Mouse (Mus musculus) erythroblast, embryonic 14.5 days (primary cell): ENCODE results near the gene Casp9. TPM values are rescaled to one million over a fixed set of nuclear protein-coding genes. Genes with fewer than 3 reads are reported as not detected.

Experiments used
- H3K27me3 ChIP-seq: 2 replicates; pipeline ENCODE4 v1.6.1; 2012; ENCODE audit warnings: inconsistent platforms; ENCODE audit not compliant: control insufficient read depth
- H3K36me3 ChIP-seq: 2 replicates; pipeline ENCODE4 v1.6.1; 2012; ENCODE audit warnings: mild to moderate bottlenecking, inconsistent platforms; ENCODE audit not compliant: control insufficient read depth
- H3K4me1 ChIP-seq: 2 replicates; pipeline ENCODE4 v1.6.1; 2012; ENCODE audit warnings: inconsistent platforms; ENCODE audit not compliant: control insufficient read depth
- H3K4me3 ChIP-seq: replicated peaks from 2 replicates; pipeline ENCODE3; 2012; ENCODE audit warnings: moderate library complexity, mild to moderate bottlenecking, inconsistent platforms
- H3K9me3 ChIP-seq: 2 replicates; pipeline ENCODE4 v1.6.1; 2012; ENCODE audit warnings: low read length, inconsistent platforms, mixed read lengths; ENCODE audit not compliant: control insufficient read depth
- GATA1 ChIP-seq: IDR thresholded peaks from 2 replicates; pipeline ENCODE4 v1.6.1; 2012; ENCODE audit warnings: low read length, inconsistent platforms, mixed read lengths
- TAL1 ChIP-seq: IDR thresholded peaks from 3 replicates; pipeline ENCODE4 v1.6.1; 2012; ENCODE audit warnings: low read length, inconsistent platforms, mixed read lengths
- polyA plus RNA-seq: library from polyadenylated mRNA; stranded (reverse); fragments of >175 nt; gene quantifications from 2 replicates; pipeline ENCODE4 v1.2.3, GENCODE M21; 2012

Gene Casp9
- polyA plus RNA-seq: 1.2 and 2.3 TPM in 2 replicates

- Histone ChIP-seq H3K4me1 (peaks cover 75% of the 10 kb centered on the region), H3K27me3 (no peaks in the 10 kb centered on the region), H3K36me3 (peaks cover 39% of the 10 kb centered on the region), H3K4me3 (peak within 1 kb of the TSS; percentile 92), H3K9me3 (peaks cover 2% of the 10 kb centered on the region; the same call in 1 of the 2 replicates)
- TF ChIP-seq TAL1: no peak
- TF ChIP-seq GATA1: no peak
Measured at GRCm38 (mm10) chr4:141793282-141794151, at the start of gene Casp9. TSS of gene Casp9 (plus strand) at chr4:141793612.

GRCm38 (mm10) chr4:141746578-141747346 is 46.6 kb upstream of the Casp9 start, which contains the start of gene Agmat:
TSS of gene Agmat (plus strand) at chr4:141746672.
- no peak for TF ChIP-seq TAL1
- no peak for TF ChIP-seq GATA1
- Histone ChIP-seq H3K4me3 (peak within 1 kb of the TSS; percentile 29), H3K9me3 (peaks cover 3% of the 10 kb centered on the region; the same call in 1 of the 2 replicates), H3K4me1 (peaks cover 62% of the 10 kb centered on the region), H3K27me3 (no peaks in the 10 kb centered on the region), H3K36me3 (peaks cover 2% of the 10 kb centered on the region)

GRCm38 (mm10) chr4:141749557-141749956 is 43.9 kb upstream of the Casp9 start:
- no peak overlapping the region for H3K4me3 ChIP-seq

GRCm38 (mm10) chr4:141750826-141751225 is 42.6 kb upstream of the Casp9 start:
- peak overlapping the region; percentile 61 for H3K4me3 ChIP-seq
- TF ChIP-seq GATA1: no peak
- no peaks in the 10 kb centered on the region for H3K9me3 ChIP-seq
- H3K36me3 ChIP-seq: peaks cover 11% of the 10 kb centered on the region
- H3K27me3 ChIP-seq: no peaks in the 10 kb centered on the region
- peaks cover 78% of the 10 kb centered on the region for H3K4me1 ChIP-seq

More at GRCm38 (mm10) chr4:141749557-141749956, 43.9 kb upstream of the Casp9 start:
- TF ChIP-seq TAL1 (no peak), GATA1 (no peak)
- Histone ChIP-seq H3K4me1 (peaks cover 70% of the 10 kb centered on the region), H3K36me3 (peaks cover 3% of the 10 kb centered on the region), H3K27me3 (no peaks in the 10 kb centered on the region), H3K9me3 (no peaks in the 10 kb centered on the region)

- no peaks in the 10 kb centered on the region for H3K9me3 ChIP-seq
- peaks cover 11% of the 10 kb centered on the region for H3K36me3 ChIP-seq
- TF ChIP-seq GATA1 (peak; percentile 72), TAL1 (no peak)
- no peaks in the 10 kb centered on the region for H3K27me3 ChIP-seq
- peaks cover 84% of the 10 kb centered on the region for H3K4me1 ChIP-seq
- H3K4me3 ChIP-seq: peak overlapping the region; percentile 61
Measured at GRCm38 (mm10) chr4:141751419-141752075, 41.9 kb upstream of the Casp9 start.

- peak overlapping the region; percentile 61 for H3K4me3 ChIP-seq
Measured at GRCm38 (mm10) chr4:141752076-141752421, 41.4 kb upstream of the Casp9 start.

GRCm38 (mm10) chr4:141755375-141755930 is 38.0 kb upstream of the Casp9 start:
- Histone ChIP-seq H3K4me1 (peaks cover 90% of the 10 kb centered on the region), H3K9me3 (no peaks in the 10 kb centered on the region), H3K4me3 (no peak overlapping the region), H3K36me3 (peaks cover 38% of the 10 kb centered on the region), H3K27me3 (no peaks in the 10 kb centered on the region)
- no peak for TF ChIP-seq TAL1
- TF ChIP-seq GATA1: no peak

More at GRCm38 (mm10) chr4:141752076-141752421, 41.4 kb upstream of the Casp9 start:
- Histone ChIP-seq H3K36me3 (peaks cover 12% of the 10 kb centered on the region), H3K9me3 (no peaks in the 10 kb centered on the region), H3K27me3 (no peaks in the 10 kb centered on the region), H3K4me1 (peaks cover 83% of the 10 kb centered on the region)
- TF ChIP-seq TAL1 (peak; percentile 79), GATA1 (peak; percentile 28; the same call in 1 of the 2 replicates)

GRCm38 (mm10) chr4:141757124-141757523 is 36.3 kb upstream of the Casp9 start:
- TF ChIP-seq TAL1: no peak
- TF ChIP-seq GATA1: no peak
- H3K4me3 ChIP-seq: no peak overlapping the region
- peaks cover 54% of the 10 kb centered on the region for H3K36me3 ChIP-seq
- H3K9me3 ChIP-seq: no peaks in the 10 kb centered on the region
- H3K4me1 ChIP-seq: peaks cover 89% of the 10 kb centered on the region
- no peaks in the 10 kb centered on the region for H3K27me3 ChIP-seq
